Mouse (Mus musculus) ZHBTc4 (cell line): ENCODE measurements around the gene Ppia.

Source experiments
- DNase-seq: peaks from one replicate; pipeline ENCODE4 v3.0.0-alpha.2; 2011; ENCODE audit warnings: low read depth, low spot score

Gene Ppia

GRCm38 (mm10) chr11:6414751-6415550, at the start of gene Ppia:
Ppia (plus strand) TSS chr11:6415443.
- peak; percentile 56 for DNase-seq

GRCm38 (mm10) chr11:6365885-6366284, 49.4 kb upstream of the Ppia start:
- peak; percentile 96 for DNase-seq

GRCm38 (mm10) chr11:6366434-6366833, 48.8 kb upstream of the Ppia start:
- no peak for DNase-seq

- DNase-seq, result no peak
Measured at GRCm38 (mm10) chr11:6367156-6367555, 48.1 kb upstream of the Ppia start.

GRCm38 (mm10) chr11:6367986-6368385, 47.3 kb upstream of the Ppia start:
- DNase-seq, result peak; percentile 56

- peak; percentile 73 for DNase-seq
Measured at GRCm38 (mm10) chr11:6371376-6372155, 43.7 kb upstream of the Ppia start.

GRCm38 (mm10) chr11:6372784-6373183, 42.5 kb upstream of the Ppia start:
- peak; percentile 70 for DNase-seq

- DNase-seq, result no peak
Measured at GRCm38 (mm10) chr11:6380916-6381315, 34.3 kb upstream of the Ppia start.

- DNase-seq, result no peak
Measured at GRCm38 (mm10) chr11:6388126-6388725, 27.0 kb upstream of the Ppia start.

- peak; percentile 96 for DNase-seq
Measured at GRCm38 (mm10) chr11:6388726-6389413, 26.4 kb upstream of the Ppia start, which contains the start of gene Zmiz2. Zmiz2 (plus strand) TSS chr11:6389074.

GRCm38 (mm10) chr11:6389483-6389921, 25.7 kb upstream of the Ppia start:
- no peak for DNase-seq

GRCm38 (mm10) chr11:6390376-6391053, 24.7 kb upstream of the Ppia start:
- no peak for DNase-seq

GRCm38 (mm10) chr11:6391516-6392276, 23.5 kb upstream of the Ppia start:
- no peak for DNase-seq

- no peak for DNase-seq
Measured at GRCm38 (mm10) chr11:6392857-6393256, 22.4 kb upstream of the Ppia start.

- no peak for DNase-seq
Measured at GRCm38 (mm10) chr11:6393866-6394265, 21.4 kb upstream of the Ppia start.

- DNase-seq, result no peak
Measured at GRCm38 (mm10) chr11:6395565-6395964, 19.7 kb upstream of the Ppia start.

- DNase-seq, result no peak
Measured at GRCm38 (mm10) chr11:6398141-6398540, 17.1 kb upstream of the Ppia start.

GRCm38 (mm10) chr11:6402515-6403510, 12.4 kb upstream of the Ppia start:
- DNase-seq, result peak; percentile 91

- DNase-seq, result no peak
Measured at GRCm38 (mm10) chr11:6403830-6404405, 11.3 kb upstream of the Ppia start.
